Mouse (Mus musculus): ENCODE measurements at regions not wholly inside any gene's neighbourhood (a gene's known extent, or its start where the extent isn't known, plus 50 kb on each side); places are given as distances from the start of the nearest gene placed in this dataset.

DNA sequence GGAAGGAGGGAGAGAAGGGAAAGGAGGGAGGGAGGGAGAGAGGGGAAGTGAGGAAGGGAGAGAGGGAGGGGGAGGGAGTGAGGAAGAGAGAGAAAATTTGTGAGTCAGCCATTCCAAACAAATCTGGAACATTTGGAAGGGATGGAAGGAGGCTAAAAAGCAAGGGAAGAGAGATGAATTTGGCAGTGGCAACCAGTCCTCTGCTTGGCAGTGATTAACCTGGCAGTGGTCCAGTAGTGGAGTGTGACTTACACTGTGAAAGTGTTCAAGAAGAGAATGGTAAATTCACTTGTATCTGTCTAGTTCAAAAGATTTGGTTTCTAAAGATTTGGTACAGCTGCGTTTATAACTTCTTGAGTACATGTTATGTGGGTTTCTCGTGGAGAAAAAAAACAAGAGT, 553.7 kb upstream of the Tenm4 start:
- TF ChIP-seq POLR2A (IDR thresholded peaks at IDR 0.05; ENCODE audit: extremely low read depth, insufficient read depth, low read length) = no peak
- TF ChIP-seq CTCF (IDR thresholded peaks at IDR 0.05; ENCODE audit: extremely low read depth, insufficient read depth, low read length) = no peak
